Mouse (Mus musculus): Measurements from ENCODE around the gene G6pc3. TPM values are rescaled to one million over a fixed set of nuclear protein-coding genes. Genes with fewer than 3 reads are reported as not detected.
A peak's percentile ranks its signal among the peaks of the same experiment; 100 is the strongest.

G6pc3 gene
- polyA plus RNA-seq, 1 experiment from 2014 or later = 39.1 TPM

GRCm38 (mm10) chr11:102165971-102166722 lies 23.3 kb upstream of the G6pc3 start:
- H3K27me3 ChIP-seq (ENCODE audit: low read depth, poor library complexity, severe bottlenecking) = no peaks in the 10 kb centered on the region
- 85% methylated on average over 6 of the region's 6 CpGs for WGBS
- peaks cover 99% of the 10 kb centered on the region for H3K36me3 ChIP-seq
- no peak overlapping the region for H3K4me3 ChIP-seq
- no peak overlapping the region for H3K27ac ChIP-seq (replicated peaks)
- no peak for DNase-seq (ENCODE audit: low spot score)
- H3K9me3 ChIP-seq (replicated peaks) = no peaks in the 10 kb centered on the region
- H3K4me1 ChIP-seq = no peaks in the 10 kb centered on the region

DNA sequence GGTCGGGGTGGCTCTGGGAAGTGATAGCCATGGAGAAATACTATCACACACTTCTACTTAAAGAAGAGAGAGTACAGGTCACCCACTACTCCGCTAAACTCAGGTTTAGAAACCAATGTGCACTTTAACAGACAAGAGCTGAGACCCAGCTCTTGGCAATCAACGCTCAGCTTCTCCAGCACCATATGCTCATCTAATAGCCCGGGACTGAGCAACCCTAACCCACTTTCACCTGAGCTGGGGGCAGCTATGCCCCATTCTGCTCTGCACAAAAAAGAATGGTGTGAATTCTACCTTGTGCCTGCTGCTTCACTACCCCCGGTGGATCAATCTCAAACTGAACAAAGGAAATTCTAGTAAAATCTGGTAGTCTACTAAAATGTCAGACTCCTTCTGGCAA lies 21.9 kb upstream of the G6pc3 start:
- 93% methylated on average over 5 of the region's 5 CpGs for WGBS
- no peaks in the 10 kb centered on the region for H3K9me3 ChIP-seq (replicated peaks)
- H3K4me3 ChIP-seq = no peak overlapping the region
- no peaks in the 10 kb centered on the region for H3K4me1 ChIP-seq
- peaks cover 96% of the 10 kb centered on the region for H3K36me3 ChIP-seq
- H3K27me3 ChIP-seq (ENCODE audit: low read depth, poor library complexity, severe bottlenecking) = no peaks in the 10 kb centered on the region
- no peak overlapping the region for H3K27ac ChIP-seq (replicated peaks)
- no peak for DNase-seq (ENCODE audit: low spot score)

- no peaks in the 10 kb centered on the region for H3K4me1 ChIP-seq
- H3K27ac ChIP-seq (replicated peaks) = no peak overlapping the region
- peaks cover 95% of the 10 kb centered on the region for H3K36me3 ChIP-seq
- H3K9me3 ChIP-seq (replicated peaks) = no peaks in the 10 kb centered on the region
- DNase-seq (ENCODE audit: low spot score) = no peak
- H3K27me3 ChIP-seq (ENCODE audit: low read depth, poor library complexity, severe bottlenecking) = no peaks in the 10 kb centered on the region
- 96% methylated on average over 5 of the region's 5 CpGs for WGBS
- H3K4me3 ChIP-seq = no peak overlapping the region
Observed at GRCm38 (mm10) chr11:102168689-102169088, 20.7 kb upstream of the G6pc3 start.

DNA sequence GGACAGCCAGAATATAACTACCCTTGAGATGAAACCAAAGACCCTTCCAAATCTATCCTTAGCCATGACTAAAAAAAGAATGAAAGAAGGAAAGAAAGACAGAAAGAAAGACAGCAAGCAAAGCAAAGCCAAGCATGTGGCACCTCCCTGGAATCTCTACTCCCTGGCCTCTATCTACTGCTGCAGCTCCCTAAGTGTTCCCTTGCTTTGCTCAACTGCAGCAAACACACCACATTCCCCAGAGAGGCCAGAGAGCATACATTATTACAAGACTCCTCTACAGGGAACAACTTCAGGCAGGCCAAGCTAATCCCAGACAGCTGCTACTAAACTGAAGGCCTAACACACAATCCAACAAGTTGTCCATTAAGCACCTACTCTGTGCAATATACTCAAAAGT lies 9.6 kb upstream of the G6pc3 start:
- Histone ChIP-seq H3K4me3 (no peak overlapping the region), H3K27ac (replicated peaks) (no peak overlapping the region), H3K27me3 (ENCODE audit: low read depth, poor library complexity, severe bottlenecking) (no peaks in the 10 kb centered on the region), H3K9me3 (replicated peaks) (no peaks in the 10 kb centered on the region), H3K36me3 (peaks cover 84% of the 10 kb centered on the region), H3K4me1 (peaks cover 16% of the 10 kb centered on the region)
- DNase-seq (ENCODE audit: low spot score) = no peak

DNA sequence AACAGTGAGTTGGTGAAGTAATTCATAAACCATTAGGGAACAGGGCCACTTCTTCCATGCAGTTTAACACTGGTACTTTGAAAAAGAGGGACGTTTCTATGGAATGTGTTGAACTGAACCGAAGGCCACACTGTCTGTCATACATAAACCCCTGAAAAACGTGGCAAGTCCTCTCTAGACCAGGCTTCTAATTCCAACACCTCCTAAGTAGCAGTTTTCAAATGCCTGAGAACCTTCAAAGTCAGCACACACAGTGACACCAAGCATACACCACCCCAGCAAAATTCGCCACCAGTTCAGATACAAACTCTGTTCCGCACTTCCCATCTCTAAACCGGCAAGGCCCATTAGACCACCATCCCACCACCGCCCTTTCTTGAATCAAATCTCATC lies 5.2 kb upstream of the G6pc3 start:
- Histone ChIP-seq H3K9me3 (replicated peaks) (no peaks in the 10 kb centered on the region), H3K36me3 (peaks cover 40% of the 10 kb centered on the region), H3K27ac (replicated peaks) (peak overlapping the region; percentile 98), H3K27me3 (ENCODE audit: low read depth, poor library complexity, severe bottlenecking) (no peaks in the 10 kb centered on the region), H3K4me3 (peak overlapping the region; percentile 97), H3K4me1 (peaks cover 25% of the 10 kb centered on the region)
- DNase-seq (ENCODE audit: low spot score) = no peak
- 7% methylated on average over 7 of the region's 7 CpGs for WGBS

- WGBS = under 1% methylated on average over 70 of the region's 70 CpGs
- H3K27ac ChIP-seq (replicated peaks) = peak within 1 kb of the TSS; percentile 98
- H3K9me3 ChIP-seq (replicated peaks) = no peaks in the 10 kb centered on the region
Observed at GRCm38 (mm10) chr11:102184646-102185495, 4.5 kb upstream of the G6pc3 start, which contains the start of gene Lsm12. Gene Lsm12, minus strand, starts transcription at chr11:102185296.

DNA sequence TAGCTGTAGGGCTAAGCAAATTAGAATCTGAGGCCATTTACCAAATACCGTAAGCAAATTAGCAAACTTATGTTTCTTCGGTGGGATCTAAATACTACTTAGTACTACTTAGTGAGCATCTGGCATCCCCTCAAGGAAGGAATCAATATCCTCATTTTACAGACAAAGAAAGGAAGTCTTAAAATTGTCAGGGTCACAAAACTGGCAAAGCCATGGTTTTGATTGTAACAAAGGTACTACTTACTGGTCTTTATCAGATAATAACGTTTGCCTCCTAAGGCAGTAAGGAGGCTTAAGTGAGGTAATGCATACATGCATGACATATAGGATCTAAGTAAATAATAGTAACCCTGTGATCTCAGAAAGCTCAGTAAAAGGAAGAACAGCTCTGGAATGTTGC lies 3.7 kb upstream of the G6pc3 start:
- 72% methylated on average over 3 of the region's 3 CpGs for WGBS
- Histone ChIP-seq H3K27ac (replicated peaks) (peak overlapping the region; percentile 98), H3K4me3 (peak overlapping the region; percentile 97), H3K36me3 (peaks cover 26% of the 10 kb centered on the region), H3K27me3 (ENCODE audit: low read depth, poor library complexity, severe bottlenecking) (no peaks in the 10 kb centered on the region), H3K4me1 (peaks cover 38% of the 10 kb centered on the region), H3K9me3 (replicated peaks) (no peaks in the 10 kb centered on the region)
- DNase-seq (ENCODE audit: low spot score) = no peak

More at GRCm38 (mm10) chr11:102184646-102185495, 4.5 kb upstream of the G6pc3 start, which contains the start of gene Lsm12:
- peaks cover 34% of the 10 kb centered on the region for H3K36me3 ChIP-seq
- no peaks in the 10 kb centered on the region for H3K27me3 ChIP-seq (ENCODE audit: low read depth, poor library complexity, severe bottlenecking)
- peak within 1 kb of the TSS; percentile 97 for H3K4me3 ChIP-seq
- DNase-seq (ENCODE audit: low spot score) = peak; percentile 94
- peaks cover 30% of the 10 kb centered on the region for H3K4me1 ChIP-seq

DNA sequence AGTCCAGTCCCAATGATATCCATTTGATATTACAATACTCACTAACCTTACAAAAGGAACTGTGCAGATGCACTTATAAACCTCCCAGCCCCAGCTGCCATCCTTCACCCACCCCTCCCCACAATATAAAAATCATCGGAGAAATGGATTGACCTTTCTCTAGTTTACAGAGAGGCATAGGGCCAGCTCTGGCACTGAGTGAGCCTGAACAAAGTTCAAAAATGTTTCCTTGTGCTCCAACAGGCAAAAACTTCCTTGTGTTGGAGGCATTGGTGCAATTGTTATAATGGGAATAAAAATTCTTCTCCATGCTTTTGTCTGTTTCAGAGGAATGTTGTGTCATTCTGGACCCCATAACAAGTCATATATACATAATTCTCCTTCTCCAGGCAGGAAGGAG lies 3.2 kb upstream of the G6pc3 start:
- Histone ChIP-seq H3K27ac (replicated peaks) (no peak overlapping the region), H3K36me3 (peaks cover 20% of the 10 kb centered on the region), H3K4me3 (no peak overlapping the region), H3K4me1 (peaks cover 44% of the 10 kb centered on the region), H3K9me3 (replicated peaks) (no peaks in the 10 kb centered on the region), H3K27me3 (ENCODE audit: low read depth, poor library complexity, severe bottlenecking) (no peaks in the 10 kb centered on the region)
- DNase-seq (ENCODE audit: low spot score) = no peak
- WGBS = 85% methylated on average over 1 of the region's 1 CpGs

DNA sequence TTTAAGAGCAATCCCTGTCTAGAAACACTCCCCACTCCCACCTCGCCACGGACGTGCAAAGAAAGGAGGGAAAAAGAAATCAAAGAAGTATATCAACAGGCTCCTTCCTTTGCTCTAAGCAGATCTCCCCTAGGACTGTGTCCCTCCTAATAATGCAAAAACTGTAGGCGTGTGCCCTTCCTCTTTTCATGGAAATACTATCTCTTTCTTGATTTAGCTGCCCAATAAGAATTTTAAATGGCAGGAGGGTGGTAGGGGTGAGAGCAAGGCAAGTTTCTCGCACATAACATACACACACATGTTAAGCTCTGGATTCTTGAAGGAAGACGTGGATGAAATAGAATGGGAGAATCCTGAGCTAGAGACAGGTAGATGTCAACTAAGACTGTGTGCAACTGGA lies 440 bp upstream of the G6pc3 start:
- peaks cover 22% of the 10 kb centered on the region for H3K36me3 ChIP-seq
- DNase-seq (ENCODE audit: low spot score) = no peak
- peaks cover 35% of the 10 kb centered on the region for H3K4me1 ChIP-seq
- no peaks in the 10 kb centered on the region for H3K9me3 ChIP-seq (replicated peaks)
- H3K4me3 ChIP-seq = peak overlapping the region; percentile 75
- no peaks in the 10 kb centered on the region for H3K27me3 ChIP-seq (ENCODE audit: low read depth, poor library complexity, severe bottlenecking)
- 70% methylated on average over 6 of the region's 6 CpGs for WGBS
- H3K27ac ChIP-seq (replicated peaks) = peak overlapping the region; percentile 85

DNA sequence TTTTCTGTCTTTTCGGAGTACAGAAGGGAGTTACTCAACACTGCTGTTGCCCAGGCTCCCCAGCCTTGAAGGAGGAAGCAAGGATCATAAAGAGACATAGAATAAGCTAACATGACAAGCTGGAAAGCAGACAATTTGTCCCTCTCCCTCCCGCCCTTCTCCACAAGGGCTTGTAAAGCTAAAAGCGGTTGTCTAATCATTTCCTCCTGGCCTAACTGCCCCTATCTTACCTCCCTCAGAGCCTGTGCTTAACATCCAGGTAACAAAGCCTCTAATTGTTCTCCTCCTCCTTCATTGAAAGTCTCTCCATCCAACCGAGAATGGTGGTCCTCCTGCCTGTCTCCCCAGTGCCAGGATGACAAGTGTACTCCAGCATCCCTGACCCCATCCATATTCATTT lies 1.4 kb downstream of the G6pc3 start:
- Histone ChIP-seq H3K36me3 (peaks cover 41% of the 10 kb centered on the region), H3K9me3 (replicated peaks) (no peaks in the 10 kb centered on the region), H3K27ac (replicated peaks) (no peak overlapping the region), H3K4me3 (peak overlapping the region; percentile 75), H3K4me1 (peaks cover 25% of the 10 kb centered on the region), H3K27me3 (ENCODE audit: low read depth, poor library complexity, severe bottlenecking) (no peaks in the 10 kb centered on the region)
- WGBS = 52% methylated on average over 4 of the region's 4 CpGs
- DNase-seq (ENCODE audit: low spot score) = no peak

- H3K9me3 ChIP-seq (replicated peaks) = no peaks in the 10 kb centered on the region
- peaks cover 32% of the 10 kb centered on the region for H3K4me1 ChIP-seq
- H3K4me3 ChIP-seq = no peak overlapping the region
- H3K27ac ChIP-seq (replicated peaks) = no peak overlapping the region; the same call in 1 of the 2 replicates
- H3K36me3 ChIP-seq = peaks cover 71% of the 10 kb centered on the region
- no peaks in the 10 kb centered on the region for H3K27me3 ChIP-seq (ENCODE audit: low read depth, poor library complexity, severe bottlenecking)
- DNase-seq (ENCODE audit: low spot score) = no peak
- 89% methylated on average over 9 of the region's 9 CpGs for WGBS
Observed at GRCm38 (mm10) chr11:102193657-102194440, 4.4 kb downstream of the G6pc3 start.

- Histone ChIP-seq H3K9me3 (replicated peaks) (no peaks in the 10 kb centered on the region), H3K4me3 (no peak overlapping the region), H3K27ac (replicated peaks) (no peak overlapping the region), H3K4me1 (peaks cover 12% of the 10 kb centered on the region), H3K27me3 (ENCODE audit: low read depth, poor library complexity, severe bottlenecking) (no peaks in the 10 kb centered on the region), H3K36me3 (peaks cover 94% of the 10 kb centered on the region)
- 88% methylated on average over 21 of the region's 21 CpGs for WGBS
- DNase-seq (ENCODE audit: low spot score) = no peak
Observed at GRCm38 (mm10) chr11:102196018-102196797, 6.8 kb downstream of the G6pc3 start.

All from midbrain, embryonic 10.5 days (tissue).